Mouse (Mus musculus): ENCODE results near the gene Pradc1.
"Not testable (repeated sequence)": the region's sequence is repeated elsewhere in the genome, so short reads cannot be mapped to it uniquely, and the experiment has no call there.

Gene Pradc1

GRCm38 (mm10) chr6:85450697-85451663 lies 790 bp downstream of the Pradc1 start, which contains the start of gene Cct7:
TSS of gene Cct7 (plus strand) at chr6:85451514.
- peak; percentile 100 for DNase-seq

DNA sequence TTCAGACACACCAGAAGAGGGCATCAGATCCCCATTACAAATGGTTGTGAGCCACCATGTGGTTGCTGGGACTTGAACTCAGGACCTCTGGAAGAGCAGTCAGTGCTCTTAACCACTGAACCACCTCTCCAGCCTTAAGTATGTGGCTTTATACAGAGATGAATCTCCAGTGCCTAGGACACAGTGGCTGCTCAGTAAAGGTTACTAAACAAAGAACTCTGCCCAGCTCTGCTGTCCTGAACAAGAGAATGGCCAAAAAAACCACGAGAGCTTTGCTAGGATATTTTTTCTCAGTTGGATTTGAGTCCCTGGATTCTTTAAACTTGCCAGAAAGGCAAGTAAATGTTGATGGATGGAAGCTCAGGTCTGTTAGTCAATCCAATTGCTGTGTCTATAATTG lies 1.6 kb downstream of the Pradc1 start:
- not testable (repeated sequence) for DNase-seq

GRCm38 (mm10) chr6:85447351-85447750 lies 4.4 kb downstream of the Pradc1 start:
- DNase-seq: peak; percentile 71

DNA sequence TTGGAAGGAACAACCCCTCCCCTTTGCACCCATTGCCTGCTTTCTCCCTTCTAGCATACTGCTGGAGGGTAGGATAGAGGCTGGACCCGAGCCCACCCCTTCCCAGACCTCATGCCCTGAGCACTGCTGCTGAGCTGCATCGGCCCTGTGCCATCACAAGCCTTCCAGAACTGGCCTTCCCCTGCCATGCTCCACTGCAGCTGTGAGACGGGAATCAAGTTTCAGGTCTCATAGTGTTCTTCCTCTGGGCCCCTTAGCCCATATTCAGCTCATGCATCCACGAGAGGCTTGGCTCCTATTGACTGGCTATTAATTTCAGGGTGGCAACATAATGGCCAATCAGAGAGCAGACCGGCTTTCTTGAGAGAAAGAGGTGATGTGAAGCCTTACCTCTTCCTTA lies 6.5 kb downstream of the Pradc1 start:
- DNase-seq: no peak

DNA sequence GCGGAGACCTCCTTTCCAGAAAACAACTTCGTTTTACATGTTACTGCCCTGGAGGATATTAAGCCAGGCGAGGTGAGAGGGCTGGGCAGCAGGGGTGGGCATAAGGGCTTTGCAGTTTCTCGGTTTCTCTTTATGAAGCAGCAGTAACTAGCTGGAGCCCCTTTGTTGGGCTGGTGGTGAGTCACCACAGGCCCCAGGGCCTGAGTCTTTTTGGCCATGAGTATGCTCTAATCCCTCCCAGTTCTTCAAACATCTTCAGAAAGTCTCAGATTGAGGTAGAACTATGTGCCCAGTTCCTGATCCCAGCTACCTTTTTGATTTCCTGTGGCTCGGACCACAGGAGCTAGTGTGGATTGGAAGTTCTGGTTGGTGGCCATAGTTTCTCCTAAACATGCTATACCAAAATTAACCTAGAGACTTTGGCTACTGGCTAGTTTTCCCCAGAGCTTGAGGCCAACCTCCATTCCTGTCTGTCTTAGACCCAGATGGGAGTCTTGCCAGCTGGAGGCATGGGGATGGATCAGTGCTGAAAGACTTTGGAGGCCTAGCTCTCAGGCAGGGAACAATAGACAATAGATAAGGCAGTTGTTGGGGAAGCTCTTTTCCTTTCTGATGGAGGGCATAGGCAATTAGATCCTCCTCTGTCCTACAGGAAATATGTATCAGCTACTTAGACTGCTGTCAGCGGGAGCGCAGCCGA lies 7.4 kb downstream of the Pradc1 start:
- DNase-seq: no peak

DNA sequence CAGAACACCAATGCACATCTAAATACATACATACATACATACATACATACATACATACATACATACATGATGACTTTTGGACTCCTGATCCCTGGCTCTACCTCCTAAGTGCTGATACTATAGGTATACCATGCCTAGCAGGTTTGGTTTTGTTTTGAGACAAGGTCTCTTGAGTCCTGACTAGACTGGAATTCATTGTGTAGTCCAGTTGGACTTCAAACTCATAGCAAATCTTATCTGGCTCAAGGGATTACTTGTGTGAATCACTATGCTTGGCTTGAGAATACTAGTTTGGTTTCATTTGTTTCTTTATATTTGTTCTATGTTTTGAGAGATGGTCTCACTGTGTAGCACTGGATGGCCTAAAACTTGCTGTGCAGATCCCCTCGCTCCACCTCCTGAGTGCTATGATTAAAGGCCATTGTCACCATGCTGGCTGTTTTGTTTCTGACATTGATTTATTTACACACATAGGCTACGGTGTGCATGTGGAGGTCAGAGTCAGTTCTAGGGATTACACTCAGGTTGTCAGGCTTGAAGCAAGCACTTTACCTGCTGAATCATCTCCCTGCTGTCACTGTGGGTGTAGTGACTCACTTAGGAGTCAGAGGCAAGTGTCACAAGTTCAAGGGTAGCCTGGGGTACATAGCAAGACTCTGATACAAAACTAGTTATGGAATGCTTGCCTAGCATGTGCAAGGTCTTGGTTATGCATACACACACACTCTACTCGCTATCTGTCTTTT lies 8.1 kb downstream of the Pradc1 start:
- DNase-seq: no peak

DNA sequence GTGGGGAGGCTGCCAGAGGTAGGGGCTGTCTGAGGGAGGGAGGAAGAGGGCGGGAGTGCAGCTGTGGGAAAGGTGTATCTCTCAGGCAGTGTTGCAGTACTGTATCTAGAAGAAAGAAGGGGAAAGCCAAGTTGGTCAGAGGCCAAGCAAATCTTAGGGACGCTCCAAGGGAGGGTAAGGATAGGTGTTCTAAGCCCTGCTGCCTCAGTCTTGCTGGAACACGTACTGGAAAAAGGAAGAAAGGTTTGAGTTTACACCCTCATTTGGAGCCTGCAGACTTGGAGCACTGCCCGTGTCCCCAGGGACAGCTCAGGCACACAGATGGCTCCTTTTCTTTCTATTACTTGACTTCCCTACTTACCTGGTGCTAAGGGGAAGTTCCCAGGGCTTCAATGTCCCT lies 10.6 kb downstream of the Pradc1 start:
- no peak for DNase-seq

DNA sequence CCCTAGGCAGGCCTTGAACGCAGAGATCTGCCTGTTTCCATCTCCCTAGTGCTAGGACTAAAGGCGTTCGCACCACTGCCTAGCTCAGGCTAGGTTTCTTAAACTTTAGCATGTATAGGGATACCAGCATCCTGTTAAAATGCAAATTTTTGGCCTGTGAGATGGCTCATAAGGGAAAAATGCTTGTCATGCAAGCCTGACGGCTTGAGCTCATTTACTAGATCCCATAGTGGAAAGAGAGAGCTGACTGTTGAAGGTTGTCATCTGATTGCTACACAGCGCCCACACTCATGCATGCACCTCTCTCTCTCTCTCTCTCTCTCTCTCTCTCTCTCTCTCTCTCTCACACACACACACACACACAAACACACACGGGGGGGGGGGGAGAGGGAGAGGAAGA lies 15.1 kb downstream of the Pradc1 start:
- DNase-seq: no peak

GRCm38 (mm10) chr6:85436204-85436603 lies 15.6 kb downstream of the Pradc1 start:
- no peak for DNase-seq

GRCm38 (mm10) chr6:85433865-85434264 lies 17.9 kb downstream of the Pradc1 start:
- DNase-seq: no peak

DNA sequence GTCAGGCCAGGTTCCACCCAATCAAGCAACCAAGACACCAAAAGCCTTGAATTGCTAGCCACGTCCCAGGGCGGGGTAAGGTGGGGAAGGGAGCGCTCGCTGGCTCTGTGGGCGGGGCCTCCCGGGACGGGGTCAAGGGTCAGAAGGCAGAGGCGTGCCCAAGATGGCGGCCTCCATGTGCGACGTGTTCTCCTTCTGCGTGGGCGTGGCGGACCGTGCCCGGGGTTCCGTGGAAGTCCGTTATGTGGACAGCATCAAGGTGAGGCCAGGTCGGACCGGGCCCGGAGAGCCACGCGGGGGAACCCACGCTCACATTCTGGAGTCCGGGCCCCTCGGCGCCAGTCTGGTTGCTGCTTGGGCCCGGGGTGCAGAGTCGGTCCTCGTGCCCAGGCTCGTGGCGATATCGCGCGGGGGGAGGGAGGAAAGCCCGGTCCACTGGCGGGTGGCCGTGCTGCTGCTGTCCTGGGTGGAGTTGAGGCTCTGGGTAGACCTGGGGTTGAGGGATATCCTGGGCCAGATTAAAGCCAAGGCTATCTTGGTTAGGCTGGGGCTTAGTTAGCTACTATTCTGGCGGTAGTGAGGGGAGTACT lies 19.8 kb downstream of the Pradc1 start, which contains the start of gene Smyd5:
Gene Smyd5, plus strand, starts transcription at position 148 of the 590 bp plus-strand sequence.
- peak; percentile 97 for DNase-seq

- DNase-seq: no peak
These were observed 20.4 kb downstream of the Pradc1 start for GRCm38 (mm10) chr6:85431274-85431841.

DNA sequence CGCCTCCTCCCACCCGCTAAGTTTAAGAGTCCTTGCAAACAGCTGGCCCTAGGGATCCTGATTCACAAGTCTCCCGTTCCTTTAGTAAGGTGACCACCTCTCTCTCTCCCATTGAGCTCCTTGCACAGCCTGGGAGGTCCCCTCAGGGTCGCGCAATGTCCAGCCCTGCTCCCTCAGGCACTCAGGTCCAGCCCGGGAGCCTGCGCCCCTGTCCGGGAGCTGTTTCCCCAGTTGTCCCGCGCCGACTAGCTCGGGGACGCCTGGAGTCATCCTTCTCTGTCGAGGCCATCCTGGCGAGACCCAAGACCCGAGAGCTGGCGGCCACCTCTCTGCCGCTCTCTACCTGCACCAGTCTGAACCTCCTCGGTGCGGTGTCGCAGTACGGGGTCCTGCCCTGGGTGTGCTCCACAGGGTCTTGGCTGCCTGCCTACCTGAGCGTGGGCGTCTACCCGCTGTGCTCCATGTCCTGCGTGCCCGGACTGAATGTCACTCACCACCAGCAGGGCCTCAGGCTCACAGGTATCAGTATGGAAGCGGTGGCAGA lies 27.9 kb downstream of the Pradc1 start, which contains the start of gene Noto:
Gene Noto, plus strand, starts transcription at position 51 of the 544 bp plus-strand sequence.
- no peak for DNase-seq

DNA sequence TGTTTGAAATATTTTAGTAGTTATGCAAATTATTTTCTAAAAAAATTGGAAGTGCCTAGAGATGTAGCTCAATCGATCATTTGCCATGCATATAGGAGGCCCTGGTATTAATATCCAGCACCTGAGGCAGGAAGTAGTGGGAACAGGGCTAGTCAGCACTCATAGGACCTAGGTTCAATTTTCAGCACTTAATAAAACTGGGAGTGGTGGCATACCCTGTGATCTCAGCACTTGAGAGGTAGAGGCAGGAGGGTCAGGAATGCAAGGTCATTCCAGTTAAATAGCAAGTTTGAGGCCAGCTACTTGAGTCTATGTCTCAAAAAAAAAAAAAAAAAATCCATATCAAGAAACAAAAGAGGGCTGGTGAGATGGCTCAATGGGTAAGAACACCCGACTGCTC lies 32.6 kb downstream of the Pradc1 start:
- no peak for DNase-seq

GRCm38 (mm10) chr6:85415829-85416228 lies 35.9 kb downstream of the Pradc1 start:
- no peak for DNase-seq

- DNase-seq: peak; percentile 95
These were observed 40.9 kb downstream of the Pradc1 start for GRCm38 (mm10) chr6:85410771-85411273.

- DNase-seq: no peak
These were observed 42.8 kb downstream of the Pradc1 start for GRCm38 (mm10) chr6:85409003-85409402.

GRCm38 (mm10) chr6:85403039-85403438 lies 48.7 kb downstream of the Pradc1 start:
- no peak for DNase-seq

GRCm38 (mm10) chr6:85402613-85403012 lies 49.2 kb downstream of the Pradc1 start:
- peak; percentile 98 for DNase-seq

DNA sequence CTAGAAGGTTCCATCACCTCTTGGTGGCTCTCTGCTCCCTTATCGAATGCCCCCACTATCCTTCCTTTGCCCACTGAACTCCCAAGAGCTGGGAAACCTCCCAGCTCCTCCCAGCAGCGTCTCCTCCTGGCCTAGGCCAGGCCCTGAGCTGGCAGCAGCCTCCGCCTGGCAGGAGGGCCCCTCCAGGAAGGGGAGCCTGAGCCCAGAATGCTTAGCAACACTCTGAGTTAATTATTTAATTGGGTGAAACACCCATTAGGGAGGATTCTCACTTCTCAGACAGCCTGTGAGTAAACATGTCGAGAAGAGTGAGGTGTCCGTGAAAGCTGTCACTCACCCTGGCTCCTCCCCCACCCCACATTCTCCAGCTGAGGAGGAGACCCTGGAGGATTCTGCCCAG lies 52.1 kb downstream of the Pradc1 start:
- DNase-seq: no peak

DNA sequence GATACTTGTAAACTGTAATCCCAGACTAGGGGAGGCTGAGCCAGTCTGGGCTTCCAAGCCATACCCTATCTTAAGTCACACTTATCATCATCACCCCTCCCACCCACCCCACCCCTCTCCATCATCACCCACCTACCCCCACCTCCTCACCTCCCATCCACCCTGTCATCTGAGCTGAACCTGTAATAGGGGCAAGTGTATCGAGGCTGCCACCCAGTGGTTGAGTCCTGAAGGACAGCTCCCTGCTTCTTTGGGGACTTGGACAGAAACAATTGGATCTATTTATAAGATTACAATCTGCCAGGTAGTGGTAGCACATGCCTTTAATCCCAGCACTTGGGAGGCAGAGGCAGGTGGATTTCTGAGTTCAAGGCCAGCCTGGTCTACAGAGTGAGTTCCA lies 54.6 kb downstream of the Pradc1 start:
- no peak for DNase-seq

Data from heart, adult 11 months (tissue).